Mouse (Mus musculus): ENCODE data around the gene Hoxa13. TPM values are rescaled to one million over a fixed set of nuclear protein-coding genes. Genes with fewer than 3 reads are reported as not detected.

Hoxa13 gene
- total and polyA plus RNA-seq, 3 experiments: not detected

DNA sequence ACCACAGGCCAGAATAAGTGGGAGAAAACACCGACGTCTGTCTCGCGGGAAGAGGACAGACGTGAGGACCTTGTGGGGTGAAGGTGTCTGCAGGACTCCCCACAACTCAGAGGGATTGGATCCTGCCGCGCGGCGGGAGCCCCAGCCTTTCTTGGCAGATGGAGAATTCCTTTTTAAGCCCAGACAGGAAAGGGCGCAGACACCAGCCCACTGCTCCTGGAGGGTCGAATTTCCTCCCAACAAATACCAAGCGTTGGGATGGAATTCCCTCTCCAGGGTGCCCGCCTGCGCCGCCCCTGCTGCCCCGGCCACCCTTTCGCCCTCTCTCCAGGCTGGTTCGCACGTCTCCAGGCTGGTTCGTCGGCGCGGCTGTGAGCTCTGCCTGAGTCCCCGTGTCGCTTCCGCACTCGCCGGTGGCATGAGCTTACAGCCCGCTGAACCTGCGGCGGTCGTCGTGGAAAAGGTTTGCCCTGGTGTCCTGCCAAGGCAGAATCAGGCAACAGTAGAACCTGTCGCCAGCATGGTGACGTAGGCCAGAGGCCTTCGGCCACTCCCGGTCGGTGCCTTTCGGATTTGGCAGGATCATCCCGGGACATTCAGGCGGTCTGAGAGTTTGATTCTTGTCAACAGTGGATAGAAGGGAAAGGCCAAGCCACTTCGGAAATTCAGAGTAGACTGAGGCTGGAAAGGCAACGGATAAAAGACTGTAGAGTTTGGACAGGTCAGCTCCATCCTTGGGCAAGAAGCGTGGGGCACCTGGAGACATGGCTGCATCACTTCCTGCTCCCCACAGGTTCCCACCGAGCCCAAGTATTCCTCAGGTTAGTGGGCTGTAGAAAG lies 30.6 kb upstream of the Hoxa13 start:
- no peaks in the 10 kb centered on the region for H3K27me3 ChIP-seq (ENCODE audit: control insufficient read depth in 1 of 2, insufficient read depth in 2 of 2, low read length in 2 of 2)
- no peaks in the 10 kb centered on the region for H3K4me1 ChIP-seq (ENCODE audit: control insufficient read depth in 1 of 2, insufficient read depth in 2 of 2, low read length in 2 of 2)
- no peak overlapping the region for H3K9ac ChIP-seq (ENCODE audit: control insufficient read depth, low read depth, low read length, poor library complexity, severe bottlenecking)
- no peaks in the 10 kb centered on the region for H3K79me2 ChIP-seq (ENCODE audit: control insufficient read depth, insufficient read depth, low read length, poor library complexity)
- H3K36me3 ChIP-seq (ENCODE audit: control insufficient read depth in 1 of 2, insufficient read depth in 2 of 2, low read length in 2 of 2): no peaks in the 10 kb centered on the region
- H3K27ac ChIP-seq (ENCODE audit: control insufficient read depth, low read depth, low read length): no peak overlapping the region
- H3K9me3 ChIP-seq (replicated peaks; ENCODE audit: insufficient read depth, low read length): no peaks in the 10 kb centered on the region
- no peak for TF ChIP-seq SMC3 (IDR thresholded peaks at IDR 0.05; ENCODE audit: low read depth, low read length)
- no peak for TF ChIP-seq RCOR1 (IDR thresholded peaks at IDR 0.05; ENCODE audit: low read depth, low read length)
- TF ChIP-seq BHLHE40 (IDR thresholded peaks at IDR 0.05; ENCODE audit: borderline replicate concordance, low read depth, low read length): no peak
- no peak for TF ChIP-seq CHD1 (IDR thresholded peaks at IDR 0.05; ENCODE audit: low read depth, low read length)
- no peak for TF ChIP-seq MYC (IDR thresholded peaks at IDR 0.05; ENCODE audit: low read depth, low read length)
- no peak for TF ChIP-seq E2F4 (IDR thresholded peaks at IDR 0.05; ENCODE audit: borderline replicate concordance, low read depth, low read length)
- no peak for TF ChIP-seq MEF2A (IDR thresholded peaks at IDR 0.05; ENCODE audit: extremely low read depth, insufficient replicate concordance, low read depth, low read length, poor library complexity, severe bottlenecking)
- no peak for TF ChIP-seq USF1 (IDR thresholded peaks at IDR 0.05; ENCODE audit: low read depth, low read length)
- no peak for TF ChIP-seq POLR2AphosphoS2 (IDR thresholded peaks at IDR 0.05; ENCODE audit: low read length)
- TF ChIP-seq MAZ (IDR thresholded peaks at IDR 0.05; ENCODE audit: low read depth, low read length): no peak
- no peak for TF ChIP-seq MYB (IDR thresholded peaks at IDR 0.05; ENCODE audit: low read depth, low read length)
- no peak for TF ChIP-seq TBP (IDR thresholded peaks at IDR 0.05; ENCODE audit: low read depth, low read length)
- TF ChIP-seq EP300 (IDR thresholded peaks at IDR 0.05; ENCODE audit: low read depth in 1 of 2, low read length in 2 of 2): no peak
- no peak for TF ChIP-seq RAD21 (IDR thresholded peaks at IDR 0.05; ENCODE audit: low read depth, low read length)
- TF ChIP-seq GATA1 (IDR thresholded peaks at IDR 0.05; ENCODE audit: low read depth, low read length): no peak
- no peak for TF ChIP-seq KAT2A (conservative IDR thresholded peaks at IDR 0.05; ENCODE audit: low read depth, low read length)
- no peak for DNase-seq (ENCODE audit: low read depth, low spot score)
- no peak overlapping the region for H3K4me3 ChIP-seq (ENCODE audit: control insufficient read depth in 1 of 2, insufficient read depth in 1 of 2, low read depth in 2 of 2, low read length in 2 of 2)

DNA sequence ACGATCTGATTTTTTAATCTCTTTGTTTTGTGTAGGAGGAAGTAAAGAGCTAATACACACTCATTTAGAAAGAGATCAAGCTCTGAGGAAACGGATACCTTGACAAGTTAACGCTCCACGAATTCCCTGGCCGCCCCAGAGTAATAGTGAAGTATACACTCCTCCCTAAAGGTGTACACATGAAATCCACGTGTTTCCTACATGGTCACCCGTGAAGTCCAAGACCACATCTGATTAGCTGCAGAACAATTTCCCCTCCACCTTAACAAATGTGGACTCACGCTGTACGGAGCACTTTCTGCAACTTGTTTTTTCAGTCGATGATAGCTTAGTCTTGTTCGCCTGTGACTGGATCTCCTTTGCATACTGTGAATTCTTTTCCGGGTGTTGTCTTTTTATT lies 29.5 kb upstream of the Hoxa13 start:
- no peaks in the 10 kb centered on the region for H3K36me3 ChIP-seq (ENCODE audit: control insufficient read depth in 1 of 2, insufficient read depth in 2 of 2, low read length in 2 of 2)
- no peak for DNase-seq (ENCODE audit: low read depth, low spot score)
- no peak overlapping the region for H3K9ac ChIP-seq (ENCODE audit: control insufficient read depth, low read depth, low read length, poor library complexity, severe bottlenecking)
- H3K4me3 ChIP-seq (ENCODE audit: control insufficient read depth in 1 of 2, insufficient read depth in 1 of 2, low read depth in 2 of 2, low read length in 2 of 2): no peak overlapping the region
- H3K4me1 ChIP-seq (ENCODE audit: control insufficient read depth in 1 of 2, insufficient read depth in 2 of 2, low read length in 2 of 2): no peaks in the 10 kb centered on the region
- no peaks in the 10 kb centered on the region for H3K9me3 ChIP-seq (replicated peaks; ENCODE audit: insufficient read depth, low read length)
- no peaks in the 10 kb centered on the region for H3K27me3 ChIP-seq (ENCODE audit: control insufficient read depth in 1 of 2, insufficient read depth in 2 of 2, low read length in 2 of 2)
- H3K79me2 ChIP-seq (ENCODE audit: control insufficient read depth, insufficient read depth, low read length, poor library complexity): no peaks in the 10 kb centered on the region
- no peak overlapping the region for H3K27ac ChIP-seq (ENCODE audit: control insufficient read depth, low read depth, low read length)
- TF ChIP-seq TBP (IDR thresholded peaks at IDR 0.05; ENCODE audit: low read depth, low read length): no peak
- TF ChIP-seq ZMIZ1 (IDR thresholded peaks at IDR 0.05; ENCODE audit: low read depth, low read length): no peak
- no peak for TF ChIP-seq TAL1 (IDR thresholded peaks at IDR 0.05; ENCODE audit: low read length)
- no peak for TF ChIP-seq RCOR1 (IDR thresholded peaks at IDR 0.05; ENCODE audit: low read depth, low read length)
- no peak for TF ChIP-seq SIN3A (IDR thresholded peaks at IDR 0.05; ENCODE audit: low read length)
- TF ChIP-seq POLR2AphosphoS2 (IDR thresholded peaks at IDR 0.05; ENCODE audit: low read length): no peak
- TF ChIP-seq CHD1 (IDR thresholded peaks at IDR 0.05; ENCODE audit: low read depth, low read length): no peak
- TF ChIP-seq UBTF (IDR thresholded peaks at IDR 0.05; ENCODE audit: borderline replicate concordance, insufficient read depth, low read depth, low read length): no peak
